Mouse (Mus musculus) ES-E14 (cell line): ENCODE data around the gene Col5a1.

Source experiments
- CHD2 ChIP-seq: IDR thresholded peaks from 2 replicates; pipeline ENCODE4 v1.6.1; 2014; ENCODE audit warnings: mild to moderate bottlenecking, low read depth, low read length, inconsistent platforms
- HCFC1 ChIP-seq: IDR thresholded peaks from 2 replicates; pipeline ENCODE4 v1.6.1; 2012; ENCODE audit warnings: low read length, inconsistent platforms, borderline replicate concordance; ENCODE audit not compliant: insufficient read depth
- MAFK ChIP-seq: IDR thresholded peaks from 2 replicates; pipeline ENCODE4 v1.6.1; 2014; ENCODE audit warnings: mild to moderate bottlenecking, low read depth, low read length, inconsistent platforms; ENCODE audit not compliant: insufficient read depth
- ZC3H11A ChIP-seq: IDR thresholded peaks from 2 replicates; pipeline ENCODE4 v1.6.1; 2012; ENCODE audit warnings: low read depth, mild to moderate bottlenecking, inconsistent platforms, low read length, borderline replicate concordance

- no peak for TF ChIP-seq ZC3H11A
- no peak for TF ChIP-seq CHD2
- TF ChIP-seq HCFC1 = no peak
- no peak for TF ChIP-seq MAFK
Observed at GRCm38 (mm10) chr2:28012367-28012766, 126.1 kb downstream of the Col5a1 start.
